Mouse (Mus musculus) CH12.LX (cell line): ENCODE measurements at regions not wholly inside any gene's neighbourhood (a gene's known extent, or its start where the extent isn't known, plus 50 kb on each side); places are given as distances from the start of the nearest gene placed in this dataset.

Experiments used
- CTCF ChIP-seq, 2 experiments: IDR thresholded peaks in 1 of 2; conservative IDR thresholded peaks in 1 of 2; 2 replicates each; pipeline ENCODE4 v1.5.1; 2011 to 2012; ENCODE audit warnings: low read depth in 2 of 2, low read length in 2 of 2, improper control_type of control experiment in 1 of 2, inconsistent platforms in 1 of 2, mild to moderate bottlenecking in 1 of 2, moderate library complexity in 1 of 2
- POLR2AphosphoS2 ChIP-seq: IDR thresholded peaks from 2 replicates; pipeline ENCODE4 v1.6.1; 2011; ENCODE audit warnings: low read depth, low read length, improper control_type of control experiment

GRCm38 (mm10) chr13:10557559-10557958 lies 196.9 kb upstream of the Chrm3 start:
- TF ChIP-seq CTCF (conservative IDR thresholded peaks at IDR 0.05 in 1 of 2, IDR thresholded peaks at IDR 0.05 in 1 of 2; ENCODE audit: low read depth in 2 of 2, low read length in 2 of 2) (no peak), POLR2AphosphoS2 (no peak)
